Mouse (Mus musculus) embryonic fibroblast, embryonic 13.5 days (primary cell): Measurements from ENCODE around the gene Arv1. TPM values are rescaled to one million over a fixed set of nuclear protein-coding genes. Genes with fewer than 3 reads are reported as not detected.

Experiments used
- H3K27ac ChIP-seq: 2 replicates; pipeline ENCODE4 v1.5.1; 2012; ENCODE audit warnings: low read length, control low read depth, inconsistent platforms; ENCODE audit not compliant: insufficient read depth
- H3K4me1 ChIP-seq: 2 replicates; pipeline ENCODE4 v1.6.1; 2011; ENCODE audit warnings: low read length; ENCODE audit not compliant: control insufficient read depth, insufficient read depth
- H3K4me3 ChIP-seq: 2 replicates; pipeline ENCODE4 v1.5.1; 2011; ENCODE audit warnings: mild to moderate bottlenecking, control low read depth, low read length; ENCODE audit not compliant: insufficient read depth
- CTCF ChIP-seq: IDR thresholded peaks from 2 replicates; pipeline ENCODE4 v1.5.1; 2011; ENCODE audit warnings: mild to moderate bottlenecking, control low read depth, low read length, moderate library complexity, borderline replicate concordance; ENCODE audit not compliant: insufficient read depth
- POLR2A ChIP-seq: IDR thresholded peaks from 2 replicates; pipeline ENCODE4 v1.6.1; 2011; ENCODE audit warnings: low read depth, mild to moderate bottlenecking, control low read depth, low read length, moderate library complexity
- polyA plus RNA-seq: library from polyadenylated mRNA; stranded (reverse); fragments of >200 nt; gene quantifications from 2 replicates; pipeline ENCODE4 v1.2.4, GENCODE M21; 2011; ENCODE audit warnings: low read depth; ENCODE audit not compliant: missing spikeins, insufficient read length

The Arv1 gene
- polyA plus RNA-seq, 1 experiment: 8.2 TPM

DNA sequence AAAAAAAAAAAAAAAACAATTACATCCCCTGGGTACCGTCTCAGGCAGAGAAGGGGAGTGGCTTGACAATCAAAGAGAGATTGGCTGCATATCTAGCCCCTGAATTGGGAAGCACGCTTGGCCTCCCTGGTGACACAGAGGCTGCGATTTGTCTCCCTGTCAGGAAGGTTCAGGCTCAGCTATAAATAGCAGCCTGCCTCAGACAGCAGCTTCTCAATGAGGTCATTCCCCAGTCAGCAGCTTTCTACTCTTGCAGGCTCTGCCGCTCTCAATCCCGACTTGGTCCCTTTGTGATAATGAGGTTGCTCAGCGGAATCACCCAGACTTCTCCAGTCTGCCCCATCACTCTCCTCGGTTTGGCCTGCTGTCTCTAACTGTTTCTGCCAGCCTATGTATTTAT is 58.3 kb downstream of the Arv1 start:
- H3K4me1 ChIP-seq: no peaks in the 10 kb centered on the region
- no peak for TF ChIP-seq CTCF
- no peak for TF ChIP-seq POLR2A

DNA sequence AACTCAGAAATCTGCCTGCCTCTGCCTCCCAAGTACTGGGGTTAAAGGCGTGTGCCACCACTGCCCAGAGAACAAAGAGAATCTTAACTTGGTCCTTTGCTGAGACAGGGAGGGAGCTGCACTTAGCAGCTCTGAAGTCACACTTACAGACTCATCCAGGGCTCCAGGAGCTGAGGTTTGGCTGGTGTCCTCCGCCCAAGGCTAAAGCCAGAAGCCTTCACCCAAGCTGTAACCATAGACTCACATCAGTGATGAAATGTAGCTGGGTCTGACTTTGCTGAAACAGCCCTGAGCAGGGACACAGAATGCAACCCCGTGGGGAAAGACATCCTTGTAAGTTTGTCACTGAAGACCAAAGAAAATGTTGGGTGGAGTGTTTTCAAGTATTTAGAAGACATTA is 60.5 kb downstream of the Arv1 start:
- H3K4me3 ChIP-seq: no peak overlapping the region
- H3K4me1 ChIP-seq: no peaks in the 10 kb centered on the region
- TF ChIP-seq POLR2A (no peak), CTCF (no peak)
- H3K27ac ChIP-seq: no peak overlapping the region

More for the DNA sequence above, 58.3 kb downstream of the Arv1 start:
- H3K27ac ChIP-seq: no peak overlapping the region
- no peak overlapping the region for H3K4me3 ChIP-seq

DNA sequence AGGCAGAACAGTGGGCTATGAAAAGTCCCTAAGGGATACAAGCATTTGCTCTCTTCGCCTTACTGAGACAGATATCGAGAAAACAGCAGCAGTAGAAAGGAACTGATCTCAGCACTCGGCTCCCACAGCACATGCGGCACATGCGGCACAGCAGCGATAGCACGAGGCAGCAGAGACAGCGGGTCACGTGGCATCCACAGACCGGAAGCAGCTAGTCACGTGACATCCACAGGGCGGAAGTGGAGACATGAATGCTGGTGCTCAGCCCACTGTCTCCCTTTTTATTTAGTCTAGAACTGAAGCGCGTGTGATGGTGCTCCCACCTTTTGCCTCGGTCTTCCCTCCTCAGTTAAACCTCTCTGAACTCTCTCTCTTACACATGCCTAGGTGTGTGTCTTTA is 61.3 kb downstream of the Arv1 start:
- no peak overlapping the region for H3K27ac ChIP-seq
- TF ChIP-seq CTCF (no peak), POLR2A (no peak)
- no peaks in the 10 kb centered on the region for H3K4me1 ChIP-seq
- H3K4me3 ChIP-seq: no peak overlapping the region

Other genes starting within 250 kb of the Arv1 start
- gene Cog2, start 201.4 kb upstream of the Arv1 start, polyA plus RNA-seq: 26.7 and 26.9 TPM in 2 replicates
- gene Agt, start 152.4 kb upstream of the Arv1 start, polyA plus RNA-seq: not detected in 2 replicates
- not detected in 2 replicates for gene Capn9, start 146.0 kb upstream of the Arv1 start, polyA plus RNA-seq
- 161 and 164 TPM in 2 replicates for gene 2310022B05Rik, start 58.8 kb upstream of the Arv1 start, polyA plus RNA-seq
- 54.1 and 55.6 TPM in 2 replicates for gene Ttc13, start 156 bp upstream of the Arv1 start, polyA plus RNA-seq
- not detected in 2 replicates for gene Fam89a, start 29.7 kb downstream of the Arv1 start, polyA plus RNA-seq
- not detected in 2 replicates for gene Trim67, start 71.0 kb downstream of the Arv1 start, polyA plus RNA-seq
- 48.6 and 62.2 TPM in 2 replicates for gene Gnpat, start 140.9 kb downstream of the Arv1 start, polyA plus RNA-seq
- 29.6 and 32.6 TPM in 2 replicates for gene 2810004N23Rik, start 141.0 kb downstream of the Arv1 start, polyA plus RNA-seq
- 15.7 and 18.1 TPM in 2 replicates for gene Exoc8, start 175.6 kb downstream of the Arv1 start, polyA plus RNA-seq
- gene Sprtn, start 175.7 kb downstream of the Arv1 start, polyA plus RNA-seq: 18.5 and 19.1 TPM in 2 replicates
- gene Egln1, start 227.2 kb downstream of the Arv1 start, polyA plus RNA-seq: 33.1 and 33.7 TPM in 2 replicates